Mouse (Mus musculus): ENCODE results near the gene Acsl4. TPM values are rescaled to one million over a fixed set of nuclear protein-coding genes. Genes with fewer than 3 reads are reported as not detected.
A peak's percentile ranks its signal among the peaks of the same experiment; 100 is the strongest.

The Acsl4 gene
- total and polyA plus RNA-seq, 3 experiments: 10.0 to 26.8 (median 25.9) TPM

- in situ Hi-C loops (cut with MboI; ENCODE audit: low pct_ligation_motif_present, low pct_unique_long_range_greater_than_20kb, low sequenced_read_pairs): no loop called here
- TF ChIP-seq USF2 (conservative IDR thresholded peaks at IDR 0.05; ENCODE audit: low read depth, low read length) (no peak), ZKSCAN1 (IDR thresholded peaks at IDR 0.05; ENCODE audit: borderline replicate concordance, low read depth, low read length) (no peak)
- H3K79me2 ChIP-seq (replicated peaks; ENCODE audit: control insufficient read depth, extremely low read depth, insufficient read depth, poor library complexity, severe bottlenecking): no peaks in the 10 kb centered on the region
- no peaks in the 10 kb centered on the region for H3K4me1 ChIP-seq (ENCODE audit: control insufficient read depth in 1 of 2, insufficient read depth in 2 of 2)
- no peak overlapping the region for H3K4me3 ChIP-seq (replicated peaks in 1 of 3; ENCODE audit: low read depth in 2 of 3, low read length in 2 of 3, poor library complexity in 1 of 3)
- H3K36me3 ChIP-seq (replicated peaks in 1 of 2; ENCODE audit: control insufficient read depth in 1 of 2, insufficient read depth in 1 of 2, low read length in 1 of 2): peaks cover 14 to 58% of the 10 kb centered on the region in 2 experiments
- H3K9me3 ChIP-seq (replicated peaks; ENCODE audit: low read length): no peaks in the 10 kb centered on the region
- dilution Hi-C loops (cut with MboI; ENCODE audit: extremely low pct_ligation_motif_present, extremely low pct_unique_long_range_greater_than_20kb, low sequenced_read_pairs): no loop called here
- no peaks in the 10 kb centered on the region for H3K27me3 ChIP-seq (replicated peaks)
- no peak overlapping the region for H3K27ac ChIP-seq (ENCODE audit: insufficient read depth, low read depth)
- H3K4me2 ChIP-seq (ENCODE audit: insufficient read depth, low read depth, poor library complexity, severe bottlenecking): no peak overlapping the region
- DNase-seq (ENCODE audit: extremely low read depth): no peak
- no peak overlapping the region for H3K9ac ChIP-seq (ENCODE audit: insufficient read depth, low read depth)
Measured at GRCm38 (mm10) chrX:142336207-142336606, 54.1 kb downstream of the Acsl4 start.

- dilution Hi-C loops (cut with MboI; ENCODE audit: extremely low pct_ligation_motif_present, extremely low pct_unique_long_range_greater_than_20kb, low sequenced_read_pairs): no loop called here
- in situ Hi-C loops (cut with MboI; ENCODE audit: low pct_ligation_motif_present, low pct_unique_long_range_greater_than_20kb, low sequenced_read_pairs): no loop called here
- Histone ChIP-seq H3K27ac (ENCODE audit: insufficient read depth, low read depth) (no peak overlapping the region), H3K4me1 (ENCODE audit: control insufficient read depth in 1 of 2, insufficient read depth in 2 of 2) (no peaks in the 10 kb centered on the region), H3K36me3 (replicated peaks in 1 of 2; ENCODE audit: control insufficient read depth in 1 of 2, insufficient read depth in 1 of 2, low read length in 1 of 2) (peaks cover 14 to 59% of the 10 kb centered on the region in 2 experiments), H3K4me3 (replicated peaks in 1 of 3; ENCODE audit: low read depth in 2 of 3, low read length in 2 of 3, poor library complexity in 1 of 3) (no peak overlapping the region), H3K9me3 (replicated peaks; ENCODE audit: low read length) (no peaks in the 10 kb centered on the region), H3K9ac (ENCODE audit: insufficient read depth, low read depth) (no peak overlapping the region), H3K27me3 (replicated peaks) (no peaks in the 10 kb centered on the region), H3K4me2 (ENCODE audit: insufficient read depth, low read depth, poor library complexity, severe bottlenecking) (no peak overlapping the region), H3K79me2 (replicated peaks; ENCODE audit: control insufficient read depth, extremely low read depth, insufficient read depth, poor library complexity, severe bottlenecking) (no peaks in the 10 kb centered on the region)
- no peak for DNase-seq (ENCODE audit: extremely low read depth)
- TF ChIP-seq PAX5 (IDR thresholded peaks at IDR 0.05; ENCODE audit: low read length) (no peak), MAX (IDR thresholded peaks at IDR 0.05; ENCODE audit: low read length) (no peak), KAT2A (IDR thresholded peaks at IDR 0.05; ENCODE audit: insufficient replicate concordance, low read length) (no peak), TCF12 (IDR thresholded peaks at IDR 0.05; ENCODE audit: low read depth, low read length) (no peak), ELF1 (IDR thresholded peaks at IDR 0.05; ENCODE audit: low read depth, low read length) (no peak), MAZ (IDR thresholded peaks at IDR 0.05; ENCODE audit: low read depth, low read length) (no peak), JUND (conservative IDR thresholded peaks at IDR 0.05; ENCODE audit: low read depth, low read length) (no peak)
Measured at GRCm38 (mm10) chrX:142335502-142335901, 54.8 kb downstream of the Acsl4 start.

- no peak overlapping the region for H3K27ac ChIP-seq (ENCODE audit: insufficient read depth, low read depth)
- dilution Hi-C loops (cut with MboI; ENCODE audit: extremely low pct_ligation_motif_present, extremely low pct_unique_long_range_greater_than_20kb, low sequenced_read_pairs): no loop called here
- H3K4me2 ChIP-seq (ENCODE audit: insufficient read depth, low read depth, poor library complexity, severe bottlenecking): no peak overlapping the region
- H3K9me3 ChIP-seq (replicated peaks; ENCODE audit: low read length): no peaks in the 10 kb centered on the region
- H3K9ac ChIP-seq (ENCODE audit: insufficient read depth, low read depth): no peak overlapping the region
- no peak overlapping the region for H3K4me3 ChIP-seq (replicated peaks in 1 of 3; ENCODE audit: low read depth in 2 of 3, low read length in 2 of 3, poor library complexity in 1 of 3)
- H3K36me3 ChIP-seq (replicated peaks in 1 of 2; ENCODE audit: control insufficient read depth in 1 of 2, insufficient read depth in 1 of 2, low read length in 1 of 2): peaks cover 2 to 17% of the 10 kb centered on the region in 2 experiments
- TF ChIP-seq PAX5 (IDR thresholded peaks at IDR 0.05; ENCODE audit: low read length) (no peak), SMC3 (IDR thresholded peaks at IDR 0.05; ENCODE audit: low read depth, low read length) (peak; percentile 26), RAD21 (IDR thresholded peaks at IDR 0.05; ENCODE audit: low read depth, low read length) (peak; percentile 31), CTCF (conservative IDR thresholded peaks at IDR 0.05 in 1 of 2, IDR thresholded peaks at IDR 0.05 in 1 of 2; ENCODE audit: low read depth in 2 of 2, low read length in 2 of 2) (peak in 1 of 2 experiments; percentile 49; a peak in 2 of 4 replicates)
- no peaks in the 10 kb centered on the region for H3K27me3 ChIP-seq (replicated peaks)
- in situ Hi-C loops (cut with MboI; ENCODE audit: low pct_ligation_motif_present, low pct_unique_long_range_greater_than_20kb, low sequenced_read_pairs): no loop called here
- no peaks in the 10 kb centered on the region for H3K79me2 ChIP-seq (replicated peaks; ENCODE audit: control insufficient read depth, extremely low read depth, insufficient read depth, poor library complexity, severe bottlenecking)
- peak; percentile 3 for DNase-seq (ENCODE audit: extremely low read depth)
- no peaks in the 10 kb centered on the region for H3K4me1 ChIP-seq (ENCODE audit: control insufficient read depth in 1 of 2, insufficient read depth in 2 of 2)
Measured at GRCm38 (mm10) chrX:142325760-142326159, 64.6 kb downstream of the Acsl4 start.

All from CH12.LX (cell line).